Mouse (Mus musculus) neural tube, embryonic 15.5 days (tissue): ENCODE measurements around the gene Sar1b. TPM values are rescaled to one million over a fixed set of nuclear protein-coding genes. Genes with fewer than 3 reads are reported as not detected.

Source experiments
- ATAC-seq: fragments of 200-750 bp; cut with Nextera tagmentation; 2 replicates; pipeline ENCODE4 v1.8.0; 2017; ENCODE audit warnings: mild to moderate bottlenecking, moderate TSS enrichment, moderate library complexity; ENCODE audit not compliant: low FRiP score
- H3K27ac ChIP-seq: fragments of 300-500 bp; sonication (generic); replicated peaks from 2 replicates; pipeline ENCODE4 v1.5.1; 2015; ENCODE audit warnings: mild to moderate bottlenecking, inconsistent platforms
- H3K27me3 ChIP-seq: fragments of 300-500 bp; sonication (generic); replicated peaks from 2 replicates; pipeline ENCODE4 v1.6.1; 2015; ENCODE audit warnings: inconsistent platforms
- H3K36me3 ChIP-seq: fragments of 300-500 bp; sonication (generic); 2 replicates; pipeline ENCODE4 v1.6.1; 2015; ENCODE audit warnings: inconsistent platforms
- H3K4me1 ChIP-seq: fragments of 300-500 bp; sonication (generic); 2 replicates; pipeline ENCODE4 v1.6.1; 2015; ENCODE audit warnings: inconsistent platforms
- H3K4me2 ChIP-seq: fragments of 300-500 bp; sonication (generic); 2 replicates; pipeline ENCODE4 v1.6.1; 2015; ENCODE audit warnings: inconsistent platforms, mild to moderate bottlenecking, moderate library complexity
- H3K4me3 ChIP-seq: fragments of 300-500 bp; sonication (generic); replicated peaks from 2 replicates; pipeline ENCODE4 v1.5.1; 2015; ENCODE audit warnings: mild to moderate bottlenecking, inconsistent platforms
- H3K9ac ChIP-seq: fragments of 300-500 bp; sonication (generic); replicated peaks from 2 replicates; pipeline ENCODE4 v1.6.1; 2015; ENCODE audit warnings: mild to moderate bottlenecking, inconsistent platforms
- H3K9me3 ChIP-seq: fragments of 300-500 bp; sonication (generic); replicated peaks from 2 replicates; pipeline ENCODE4 v1.6.1; 2016; ENCODE audit warnings: inconsistent platforms
- WGBS: fragments of 180-500 bp; shearing (Covaris S2); methylation state at CpG from one replicate; pipeline ENCODE4 v1.1.7; 2015; ENCODE audit warnings: mixed read lengths; 5-methylcytosine and 5-hydroxymethylcytosine counted together
- polyA plus RNA-seq: library from polyadenylated mRNA; unstranded; fragments of >200 nt; fragmentation: Nextera tagmentation; extraction: Ambion mirVana; gene quantifications from 2 replicates; pipeline ENCODE4 v1.2.1, GENCODE M21; 2015

Gene Sar1b
- polyA plus RNA-seq, 1 experiment from 2014 or later: 237 TPM

DNA sequence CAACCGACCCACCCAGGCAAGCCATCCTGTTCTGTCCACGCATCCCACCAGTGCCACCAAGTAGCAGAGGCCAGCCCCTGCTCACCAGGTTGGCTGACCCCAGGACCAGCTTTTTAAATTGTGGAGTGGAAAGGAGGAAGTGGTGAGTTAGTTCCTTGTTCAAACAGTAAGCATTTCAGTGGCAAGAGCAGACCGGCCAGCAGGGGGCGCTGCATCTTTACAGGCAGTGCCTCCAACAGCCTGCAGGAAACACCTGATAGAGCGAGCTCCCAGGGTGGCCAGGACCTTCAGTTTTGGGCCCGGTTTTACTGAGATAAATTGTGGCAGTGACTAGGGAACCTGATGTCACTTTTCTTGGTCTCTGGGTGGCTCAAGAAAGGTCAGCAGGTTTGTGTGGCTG is 54.3 kb downstream of the Sar1b start:
- Histone ChIP-seq H3K27me3 (no peaks in the 10 kb centered on the region), H3K4me2 (no peak overlapping the region), H3K4me1 (peaks cover 6% of the 10 kb centered on the region; the same call in 1 of the 2 replicates), H3K9me3 (no peaks in the 10 kb centered on the region), H3K27ac (no peak overlapping the region), H3K9ac (no peak overlapping the region), H3K4me3 (no peak overlapping the region), H3K36me3 (no peaks in the 10 kb centered on the region)
- no peak for ATAC-seq
- 39% methylated on average over 6 of the region's 6 CpGs for WGBS

DNA sequence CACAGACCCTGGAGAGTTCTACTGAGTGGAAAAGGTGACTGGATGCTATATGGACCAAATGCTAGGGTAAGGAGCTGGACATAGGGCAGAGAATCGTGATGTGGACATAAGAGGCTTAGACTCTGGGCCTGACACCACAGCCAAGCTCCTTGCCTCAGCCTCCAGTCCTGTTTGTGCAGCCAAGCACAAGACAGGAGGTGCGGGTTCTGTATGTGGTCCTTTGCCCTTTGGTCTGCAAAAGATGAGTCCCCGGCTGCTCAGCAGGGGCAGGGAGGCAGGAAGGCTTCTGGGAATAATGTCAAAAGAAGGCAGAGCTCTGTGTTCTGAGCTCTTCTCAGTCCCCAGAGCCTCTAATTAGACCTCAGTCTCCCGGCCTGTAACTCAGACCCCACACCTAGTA is 55.4 kb downstream of the Sar1b start:
- 86% methylated on average over 4 of the region's 4 CpGs for WGBS
- H3K4me3 ChIP-seq: no peak overlapping the region

DNA sequence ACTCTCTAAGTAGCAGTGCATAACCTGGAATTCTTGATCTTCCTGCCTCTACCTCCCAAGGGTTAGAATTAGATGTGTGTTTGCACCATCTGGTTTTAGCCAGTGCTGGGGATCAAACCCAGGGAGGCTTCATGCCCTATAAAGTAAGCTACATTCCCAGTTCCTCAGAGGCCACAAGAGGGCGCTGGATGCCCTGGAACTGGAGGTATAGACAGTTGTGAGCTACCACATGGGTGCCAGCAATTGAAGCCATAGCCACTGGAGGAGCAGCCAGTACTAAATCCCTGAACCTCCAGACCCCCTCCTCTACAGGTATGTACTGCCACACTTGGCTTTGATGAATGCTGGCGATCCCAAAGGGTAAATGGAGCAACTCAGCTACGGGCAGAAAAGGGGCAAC is 56.5 kb downstream of the Sar1b start:
- no peak overlapping the region for H3K27ac ChIP-seq
- 76% methylated on average over 3 of the region's 3 CpGs for WGBS
- H3K4me2 ChIP-seq: no peak overlapping the region
- no peaks in the 10 kb centered on the region for H3K9me3 ChIP-seq
- H3K9ac ChIP-seq: no peak overlapping the region
- H3K27me3 ChIP-seq: no peaks in the 10 kb centered on the region
- H3K4me1 ChIP-seq: peaks cover 16% of the 10 kb centered on the region; the same call in 1 of the 2 replicates
- H3K4me3 ChIP-seq: no peak overlapping the region
- ATAC-seq: no peak
- H3K36me3 ChIP-seq: no peaks in the 10 kb centered on the region

More for the DNA sequence above, 55.4 kb downstream of the Sar1b start:
- Histone ChIP-seq H3K4me2 (no peak overlapping the region), H3K9ac (no peak overlapping the region), H3K4me1 (peaks cover 14% of the 10 kb centered on the region; the same call in 1 of the 2 replicates), H3K9me3 (no peaks in the 10 kb centered on the region), H3K27me3 (no peaks in the 10 kb centered on the region), H3K36me3 (no peaks in the 10 kb centered on the region), H3K27ac (no peak overlapping the region)
- no peak for ATAC-seq

DNA sequence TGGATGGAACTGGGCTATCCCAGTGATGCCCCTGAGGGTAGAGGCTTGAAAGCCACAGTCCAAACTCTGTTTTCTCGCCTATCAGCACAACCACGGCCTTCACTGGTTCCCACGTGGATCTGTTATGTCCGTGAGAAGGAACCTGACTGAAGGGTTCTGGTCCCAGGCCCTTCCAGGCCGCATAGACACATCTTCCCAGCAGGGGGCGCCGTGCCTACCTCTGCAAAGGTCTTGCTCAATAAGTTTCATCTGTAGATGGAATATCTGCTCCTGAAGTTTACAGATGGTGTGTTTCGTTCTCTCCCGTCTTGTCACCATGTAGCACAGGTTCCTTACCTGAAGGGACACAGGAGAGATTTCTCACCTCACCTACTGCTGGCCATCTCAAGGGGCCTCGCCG is 57.4 kb downstream of the Sar1b start:
- Histone ChIP-seq H3K27ac (no peak overlapping the region), H3K9ac (no peak overlapping the region), H3K4me2 (no peak overlapping the region), H3K36me3 (no peaks in the 10 kb centered on the region), H3K9me3 (no peaks in the 10 kb centered on the region), H3K27me3 (no peaks in the 10 kb centered on the region), H3K4me1 (peaks cover 16% of the 10 kb centered on the region; the same call in 1 of the 2 replicates), H3K4me3 (no peak overlapping the region)
- ATAC-seq: no peak
- WGBS: 49% methylated on average over 11 of the region's 11 CpGs

DNA sequence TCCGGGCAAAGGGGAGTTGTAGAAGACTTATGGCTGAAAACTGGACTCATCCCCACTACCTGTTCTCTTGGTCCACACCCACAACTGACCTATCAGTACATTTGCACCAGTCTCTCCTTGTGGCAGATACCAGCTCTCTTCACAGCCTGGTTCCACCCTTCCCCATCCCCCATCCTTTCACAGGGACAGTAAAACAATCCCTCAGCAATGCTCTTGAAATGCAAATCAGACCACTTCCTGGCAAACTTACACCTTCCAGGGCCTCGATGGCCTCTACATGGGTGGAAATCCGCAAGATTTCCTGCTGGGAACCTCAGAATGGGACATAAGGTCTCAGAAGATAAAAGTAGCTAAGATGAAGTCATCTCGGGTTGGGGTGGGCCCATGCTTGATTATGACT is 59.2 kb downstream of the Sar1b start:
- ATAC-seq: no peak
- H3K27me3 ChIP-seq: no peaks in the 10 kb centered on the region
- H3K9ac ChIP-seq: no peak overlapping the region
- H3K36me3 ChIP-seq: no peaks in the 10 kb centered on the region; the same call in 1 of the 2 replicates
- H3K4me1 ChIP-seq: peaks cover 16% of the 10 kb centered on the region; the same call in 1 of the 2 replicates
- H3K4me3 ChIP-seq: no peak overlapping the region
- H3K4me2 ChIP-seq: no peak overlapping the region
- H3K9me3 ChIP-seq: no peaks in the 10 kb centered on the region
- WGBS: 12% methylated on average over 4 of the region's 4 CpGs
- peak overlapping the region; percentile 28; the same call in 1 of the 2 replicates for H3K27ac ChIP-seq

DNA sequence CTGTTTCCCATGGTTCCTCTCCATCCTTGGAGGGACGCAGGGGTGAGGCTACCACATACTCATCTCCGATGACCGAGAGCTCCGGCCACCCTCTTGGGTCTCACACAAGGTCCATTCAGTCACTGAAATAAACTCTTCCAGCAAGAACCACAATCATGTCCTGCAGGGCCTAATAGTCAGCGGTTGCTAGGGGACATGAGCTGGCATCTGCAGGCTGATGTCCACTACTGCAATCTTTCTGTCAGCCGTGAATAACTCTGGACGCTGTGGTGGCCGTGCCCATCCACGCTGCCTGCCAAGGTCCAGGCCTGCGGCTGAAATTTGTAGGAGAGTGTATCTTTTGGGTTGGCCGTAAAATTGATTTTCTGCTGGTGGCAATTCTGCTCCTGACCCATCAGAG is 59.8 kb downstream of the Sar1b start:
- H3K27ac ChIP-seq: peak overlapping the region; percentile 28; the same call in 1 of the 2 replicates
- H3K9ac ChIP-seq: no peak overlapping the region
- ATAC-seq: 0 out of 2 replicates have a peak, but pooled peaks have one; percentile 35
- WGBS: 28% methylated on average over 11 of the region's 11 CpGs
- H3K9me3 ChIP-seq: no peaks in the 10 kb centered on the region
- no peak overlapping the region for H3K4me2 ChIP-seq
- H3K4me1 ChIP-seq: peaks cover 16% of the 10 kb centered on the region; the same call in 1 of the 2 replicates
- H3K36me3 ChIP-seq: peaks cover 3% of the 10 kb centered on the region
- no peaks in the 10 kb centered on the region for H3K27me3 ChIP-seq
- no peak overlapping the region for H3K4me3 ChIP-seq

DNA sequence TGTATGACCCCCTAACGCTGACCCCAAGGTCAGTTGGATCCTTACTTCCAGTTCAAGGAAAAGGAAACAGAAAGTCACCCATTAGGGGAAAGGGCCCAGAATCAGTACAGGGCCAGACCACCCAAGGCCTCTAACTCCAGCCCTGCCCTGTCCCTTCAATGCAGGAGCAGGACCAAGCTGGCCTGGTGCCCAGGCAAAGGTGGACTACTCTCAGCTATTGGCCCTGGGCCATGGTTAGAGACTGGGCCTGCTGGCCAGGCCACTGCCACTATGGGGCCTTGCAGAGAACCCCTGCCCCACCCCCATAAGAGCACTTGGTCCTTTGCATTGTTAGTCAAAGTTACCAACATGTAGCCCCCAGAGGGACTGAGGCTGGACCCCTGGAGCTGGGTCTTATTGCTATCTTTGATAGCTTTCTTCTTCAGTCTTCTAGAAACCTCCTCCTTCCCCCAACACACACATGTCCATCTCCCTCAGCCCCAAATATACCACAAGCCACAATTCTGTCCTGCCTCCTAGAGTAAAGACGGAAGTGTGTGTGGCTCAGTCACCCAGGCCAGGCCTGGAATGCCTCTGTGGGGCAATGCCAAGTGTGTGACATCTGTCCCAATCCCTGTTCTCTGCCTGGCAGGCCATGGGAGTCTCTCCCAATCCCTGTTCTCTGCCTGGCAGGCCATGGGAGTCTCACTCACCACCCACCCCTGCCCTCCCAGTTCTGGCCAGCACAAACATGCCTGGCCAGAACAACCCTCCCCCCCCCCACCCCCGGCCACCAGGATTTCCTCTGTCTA is 60.7 kb downstream of the Sar1b start:
- WGBS: 91% methylated on average over 3 of the region's 3 CpGs

DNA sequence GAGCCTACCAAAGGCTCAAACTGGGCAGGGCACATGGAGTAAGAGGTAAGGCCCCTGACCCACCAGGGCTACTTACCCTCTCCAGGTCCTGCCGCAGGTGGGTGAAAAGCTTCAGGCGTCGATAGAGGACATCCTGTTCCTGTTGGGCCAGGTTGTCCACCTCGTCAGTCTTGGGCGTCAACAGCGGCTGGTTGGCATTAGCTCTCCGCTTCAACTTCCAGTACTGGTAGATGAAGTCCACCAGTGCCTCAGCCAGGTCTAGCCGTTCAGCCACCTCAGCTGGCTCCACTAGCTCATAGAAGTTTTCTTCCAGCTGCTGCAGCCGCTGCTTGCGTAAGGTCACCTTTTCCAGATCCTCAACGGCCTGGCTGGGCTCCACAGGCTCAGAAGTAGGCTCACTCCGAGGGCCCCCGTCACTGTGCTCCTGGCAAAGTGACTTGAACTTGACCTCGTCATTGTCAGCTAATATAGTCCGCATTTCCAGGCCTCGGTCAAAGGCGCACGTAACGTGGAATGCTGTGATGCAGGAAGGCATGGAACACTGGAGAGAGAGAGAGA is 61.5 kb downstream of the Sar1b start:
- H3K4me2 ChIP-seq: no peak overlapping the region
- no peak overlapping the region for H3K4me3 ChIP-seq
- H3K27ac ChIP-seq: no peak overlapping the region
- H3K4me1 ChIP-seq: peaks cover 16% of the 10 kb centered on the region; the same call in 1 of the 2 replicates
- peaks cover 3% of the 10 kb centered on the region for H3K36me3 ChIP-seq
- no peak for ATAC-seq
- no peaks in the 10 kb centered on the region for H3K27me3 ChIP-seq
- H3K9me3 ChIP-seq: no peaks in the 10 kb centered on the region
- H3K9ac ChIP-seq: no peak overlapping the region
- 94% methylated on average over 19 of the region's 19 CpGs for WGBS

More for the DNA sequence above, 60.7 kb downstream of the Sar1b start:
- ATAC-seq: no peak
- Histone ChIP-seq H3K36me3 (peaks cover 3% of the 10 kb centered on the region), H3K9ac (no peak overlapping the region), H3K27ac (no peak overlapping the region), H3K4me2 (no peak overlapping the region), H3K9me3 (no peaks in the 10 kb centered on the region), H3K4me3 (no peak overlapping the region), H3K27me3 (no peaks in the 10 kb centered on the region), H3K4me1 (peaks cover 16% of the 10 kb centered on the region; the same call in 1 of the 2 replicates)

DNA sequence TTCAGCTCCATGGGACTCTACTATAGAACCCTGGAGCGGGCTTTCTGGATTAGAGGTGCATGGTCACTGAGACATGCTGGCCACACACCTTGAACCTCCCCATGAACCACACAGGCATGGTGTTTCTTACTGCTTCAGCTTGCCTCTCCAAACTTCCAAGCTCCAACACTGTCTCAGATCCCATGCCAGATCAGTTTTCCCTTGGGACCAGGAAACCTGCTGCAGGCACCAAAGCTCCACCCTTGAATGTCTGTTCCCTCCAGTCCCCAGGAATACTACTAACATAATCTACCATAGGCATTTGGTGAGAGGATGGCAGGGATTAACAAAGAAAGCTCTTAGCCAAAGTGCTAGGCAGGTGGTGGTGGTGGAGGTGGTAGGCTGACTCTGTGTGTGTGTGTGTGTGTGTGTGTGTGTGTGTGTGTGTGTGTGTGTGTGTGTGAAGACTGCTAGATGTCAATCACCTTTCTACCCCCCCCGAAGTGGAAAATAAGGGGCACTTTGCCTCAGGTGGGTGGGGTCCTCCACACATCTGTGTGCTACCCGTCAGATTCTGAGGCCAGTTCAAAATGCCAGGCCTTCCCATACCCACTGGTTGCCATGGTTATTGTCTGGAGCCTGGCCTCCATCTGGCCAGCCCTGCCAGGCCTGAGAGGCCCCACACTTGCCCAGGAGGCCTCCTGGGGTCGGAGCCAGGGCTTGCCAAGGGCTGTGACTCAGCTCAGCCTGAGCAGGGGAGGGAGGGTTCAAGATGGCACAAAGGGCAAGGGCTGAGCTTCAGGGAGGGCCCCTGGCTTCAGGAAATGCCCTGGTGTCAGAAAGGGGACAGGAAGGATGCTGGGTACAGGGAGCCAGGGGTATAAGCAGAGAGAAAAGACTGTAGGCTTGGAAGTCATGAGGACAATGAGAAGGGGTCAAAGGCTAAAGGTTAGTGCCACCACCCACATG is 68.7 kb downstream of the Sar1b start:
- no peak for ATAC-seq
- no peak overlapping the region for H3K27ac ChIP-seq
- H3K4me3 ChIP-seq: no peak overlapping the region
- H3K9ac ChIP-seq: no peak overlapping the region
- H3K36me3 ChIP-seq: peaks cover 3% of the 10 kb centered on the region
- WGBS: 52% methylated on average over 4 of the region's 4 CpGs
- no peak overlapping the region for H3K4me2 ChIP-seq
- H3K9me3 ChIP-seq: no peaks in the 10 kb centered on the region
- H3K4me1 ChIP-seq: peaks cover 4% of the 10 kb centered on the region
- H3K27me3 ChIP-seq: no peaks in the 10 kb centered on the region

DNA sequence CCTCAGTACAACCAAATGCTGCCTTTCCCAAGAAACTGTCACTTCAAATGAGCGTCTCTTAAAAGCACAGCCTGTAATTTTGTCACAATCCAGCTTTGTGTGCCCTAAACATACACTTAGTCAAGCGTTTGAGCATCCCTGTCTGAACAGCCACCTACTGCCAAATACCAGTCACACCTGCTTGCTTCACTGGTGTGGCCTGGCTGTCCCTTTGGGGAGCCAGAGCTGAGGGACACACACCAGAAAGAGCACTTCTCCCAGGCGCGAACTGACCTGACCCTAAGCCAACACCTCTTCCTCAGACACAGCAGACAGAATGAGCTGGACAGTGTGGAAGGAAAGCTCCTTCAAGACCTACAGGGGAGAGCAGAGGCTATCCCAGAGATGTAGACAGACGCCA is 69.5 kb downstream of the Sar1b start:
- ATAC-seq: no peak
- H3K9ac ChIP-seq: no peak overlapping the region
- no peak overlapping the region for H3K4me2 ChIP-seq
- no peak overlapping the region for H3K4me3 ChIP-seq
- peaks cover 3% of the 10 kb centered on the region for H3K36me3 ChIP-seq
- 83% methylated on average over 5 of the region's 5 CpGs for WGBS
- peaks cover 4% of the 10 kb centered on the region for H3K4me1 ChIP-seq
- no peak overlapping the region for H3K27ac ChIP-seq
- H3K27me3 ChIP-seq: no peaks in the 10 kb centered on the region
- no peaks in the 10 kb centered on the region for H3K9me3 ChIP-seq

DNA sequence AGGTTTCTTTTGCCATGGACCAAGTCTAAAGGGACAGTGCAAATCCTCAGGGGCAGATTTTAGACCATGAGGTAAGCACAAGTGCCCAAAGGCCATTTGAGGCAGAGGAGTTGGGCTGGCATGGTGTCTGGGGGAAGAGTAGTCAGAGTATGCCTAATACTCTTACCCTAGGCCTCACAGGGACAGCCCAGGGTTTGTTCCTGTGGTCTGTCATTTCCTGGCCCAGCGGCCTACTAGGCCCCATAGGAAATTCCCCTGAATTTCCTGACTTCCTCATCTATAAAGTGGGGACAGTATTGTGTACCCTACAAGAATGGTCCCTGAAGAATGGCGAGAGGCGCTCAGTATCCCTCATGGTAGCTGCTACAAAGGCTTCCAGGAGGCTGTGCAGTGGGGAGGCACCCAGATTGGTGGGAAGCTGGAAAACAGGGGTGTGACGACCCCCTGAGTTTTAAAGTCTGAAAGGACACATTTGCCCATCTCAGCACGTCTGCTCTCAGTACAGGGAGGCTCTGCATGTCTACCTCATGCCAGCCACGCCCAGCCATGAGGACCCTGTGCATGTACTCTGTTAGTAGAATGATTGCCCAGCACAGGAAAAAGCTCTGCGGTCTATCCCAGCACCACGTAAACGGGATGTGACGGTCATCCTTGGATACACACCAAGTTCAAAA is 70.0 kb downstream of the Sar1b start:
- no peak overlapping the region for H3K9ac ChIP-seq
- H3K27ac ChIP-seq: no peak overlapping the region
- H3K9me3 ChIP-seq: no peaks in the 10 kb centered on the region
- no peak for ATAC-seq
- H3K4me1 ChIP-seq: peaks cover 4% of the 10 kb centered on the region
- WGBS: 91% methylated on average over 10 of the region's 10 CpGs
- H3K27me3 ChIP-seq: no peaks in the 10 kb centered on the region
- no peak overlapping the region for H3K4me2 ChIP-seq
- H3K36me3 ChIP-seq: no peaks in the 10 kb centered on the region; the same call in 1 of the 2 replicates
- H3K4me3 ChIP-seq: no peak overlapping the region
